ENCODE assay signal across 23 mouse cellular contexts in genomic region chr11:52566026-52566425, GRCm38 (mm10).
A peak's percentile ranks its signal among the peaks of the same experiment; 100 is the strongest.
DNase-seq lines count a peak whose midpoint lies in the region; ATAC-seq and TF ChIP-seq lines count a peak whose summit lies in the region.
"Had no signal": no experiment of that assay in that cellular context is flagged by ENCODE, and none has a peak within 500 bp of the region (broad histone marks: within the 10 kb centered on the region; RNA-seq: fewer than 3 reads in every experiment).

No protein-coding gene starts in this region.

- no peak for ATAC-seq in heart, embryonic 14.5 days (ENCODE audit: insufficient number of reproducible peaks, insufficient read depth, low FRiP score, low read depth)
- ATAC-seq in midbrain, embryonic 13.5 days, result no peak
- ATAC-seq: forebrain, embryonic 13.5 days; inflammation-experienced regulatory T-cells, adult 6 months; liver, postnatal 0 days had no signal

- H3K27ac ChIP-seq in heart, embryonic 14.5 days (replicated peaks in 1 of 2; ENCODE audit: control insufficient read depth in 1 of 2, insufficient read depth in 1 of 2, low read depth in 2 of 2, low read length in 2 of 2), result peak overlapping the region; percentile 65 to 75
- no peak overlapping the region; the same call in 1 of the 2 replicates for H3K27ac ChIP-seq in left cerebral cortex, adult 2 months
- H3K27ac ChIP-seq in midbrain, embryonic 10.5 days (replicated peaks), result peak overlapping the region; percentile 33; the same call in 1 of the 2 replicates
- no peak overlapping the region for H3K27ac ChIP-seq in midbrain, embryonic 13.5 days
- H3K27ac ChIP-seq: embryonic facial prominence, embryonic 13.5 days; forebrain, embryonic 13.5 days; gastrocnemius, adult 2 months; hindbrain, embryonic 13.5 days; limb, embryonic 12.5 days; macrophage had no signal

- TF ChIP-seq CTCF in left cerebral cortex, adult 2 months (IDR thresholded peaks at IDR 0.05), result no peak

- H3K4me3 ChIP-seq in heart, embryonic 14.5 days (ENCODE audit: control insufficient read depth in 1 of 2, insufficient read depth in 1 of 2, low read depth in 1 of 2, low read length in 2 of 2), result no peak overlapping the region
- H3K4me3 ChIP-seq in left cerebral cortex, adult 2 months, result no peak overlapping the region
- no peak overlapping the region for H3K4me3 ChIP-seq in midbrain, embryonic 10.5 days
- H3K4me3 ChIP-seq in midbrain, embryonic 13.5 days (replicated peaks), result no peak overlapping the region
- H3K4me3 ChIP-seq: embryonic facial prominence, embryonic 13.5 days; erythroblast, embryonic 14.5 days; forebrain, embryonic 13.5 days; gastrocnemius, adult 2 months; hindbrain, embryonic 13.5 days; limb, embryonic 12.5 days had no signal

- whole genome bisulfite sequencing in heart, embryonic 14.5 days, result 59% methylated on average over 9 of the region's 9 CpGs
- WGBS in midbrain, embryonic 10.5 days, result 88% methylated on average over 9 of the region's 9 CpGs
- WGBS in midbrain, embryonic 13.5 days, result 82% methylated on average over 9 of the region's 9 CpGs

- no peak overlapping the region for H3K9ac ChIP-seq in heart, embryonic 14.5 days (ENCODE audit: low read length)
- H3K9ac ChIP-seq in midbrain, embryonic 13.5 days (replicated peaks), result no peak overlapping the region
- H3K9ac ChIP-seq: embryonic facial prominence, embryonic 13.5 days; forebrain, embryonic 13.5 days; hindbrain, embryonic 13.5 days; limb, embryonic 12.5 days; liver, postnatal 0 days had no signal

- no peaks in the 10 kb centered on the region for H3K36me3 ChIP-seq in heart, embryonic 14.5 days (ENCODE audit: control insufficient read depth, insufficient read depth, low read length)
- H3K36me3 ChIP-seq in midbrain, embryonic 10.5 days, result no peaks in the 10 kb centered on the region
- H3K36me3 ChIP-seq in midbrain, embryonic 13.5 days, result no peaks in the 10 kb centered on the region
- H3K36me3 ChIP-seq: embryonic facial prominence, embryonic 13.5 days; hindbrain, embryonic 13.5 days; limb, embryonic 12.5 days had no signal

- DNase-seq in heart, postnatal 10 days, result no peak
- peak; percentile 22 to 31 for DNase-seq in left cerebral cortex, adult 2 months (ENCODE audit: extremely low spot score in 1 of 2, low spot score in 2 of 2)
- DNase-seq in left cerebral cortex, postnatal 14 days (ENCODE audit: low spot score in 2 of 2), result no peak
- no peak for DNase-seq in midbrain, embryonic 10.5 days (ENCODE audit: low spot score)
- peak; percentile 23 for DNase-seq in telencephalon, adult 2 months (ENCODE audit: low read depth, low spot score)
- no peak for DNase-seq in ovary, postnatal 14 days (ENCODE audit: low spot score)
- DNase-seq: cerebellum, adult 11-12 months; cerebellum, postnatal 14 days; gastrocnemius, adult 2 months; kidney, adult 18-20 months; liver, postnatal 0 days; right cerebral cortex, postnatal 14 days; thymus, postnatal 25 days had no signal

- H3K4me1 ChIP-seq in heart, embryonic 14.5 days (ENCODE audit: control insufficient read depth in 2 of 2, insufficient read depth in 2 of 2, low read length in 2 of 2), result peaks cover 23 to 34% of the 10 kb centered on the region in 2 experiments
- H3K4me1 ChIP-seq in midbrain, embryonic 10.5 days, result peaks cover 39% of the 10 kb centered on the region
- H3K4me1 ChIP-seq in midbrain, embryonic 13.5 days (replicated peaks), result peaks cover 29% of the 10 kb centered on the region

- no peak overlapping the region for H3K4me2 ChIP-seq in heart, embryonic 14.5 days (ENCODE audit: low read length)
- no peak overlapping the region for H3K4me2 ChIP-seq in midbrain, embryonic 13.5 days (replicated peaks)
- H3K4me2 ChIP-seq: embryonic facial prominence, embryonic 13.5 days; forebrain, embryonic 13.5 days; hindbrain, embryonic 13.5 days; limb, embryonic 12.5 days; liver, embryonic 11.5 days had no signal

- intact Hi-C loops in heart, postnatal 10 days (cut with DNase I), result no loop called here
- intact Hi-C loops in left cerebral cortex, adult 2 months (cut with DNase I), result no loop called here
- intact Hi-C loops in left cerebral cortex, postnatal 14 days (cut with DNase I), result no loop called here

- H3K27me3 ChIP-seq in heart, embryonic 14.5 days (ENCODE audit: control insufficient read depth, insufficient read depth, low read length), result no peaks in the 10 kb centered on the region
- peaks cover 5% of the 10 kb centered on the region; the same call in 1 of the 2 replicates for H3K27me3 ChIP-seq in midbrain, embryonic 10.5 days (ENCODE audit: low read depth, poor library complexity, severe bottlenecking)
- no peaks in the 10 kb centered on the region for H3K27me3 ChIP-seq in midbrain, embryonic 13.5 days
- H3K27me3 ChIP-seq: embryonic facial prominence, embryonic 13.5 days; forebrain, embryonic 13.5 days; hindbrain, embryonic 13.5 days; limb, embryonic 12.5 days had no signal

- H3K9me3 ChIP-seq in heart, embryonic 14.5 days (ENCODE audit: control insufficient read depth, low read length), result no peaks in the 10 kb centered on the region
- no peaks in the 10 kb centered on the region for H3K9me3 ChIP-seq in midbrain, embryonic 10.5 days (replicated peaks)
- H3K9me3 ChIP-seq in midbrain, embryonic 13.5 days, result no peaks in the 10 kb centered on the region
- H3K9me3 ChIP-seq: embryonic facial prominence, embryonic 13.5 days; forebrain, embryonic 13.5 days; hindbrain, embryonic 13.5 days; limb, embryonic 12.5 days had no signal

Comparison
In these comparisons a context has a peak if more than half of its experiments do, and no peak if none do; other contexts are left out.
1. H3K27ac ChIP-seq: peak in heart, embryonic 14.5 days (2 of 2) and midbrain, embryonic 10.5 days (single experiment); none in left cerebral cortex, adult 2 months (single experiment) and midbrain, embryonic 13.5 days (single experiment).
2. DNase-seq: peak in left cerebral cortex, adult 2 months (2 of 2) and telencephalon, adult 2 months (single experiment); none in heart, postnatal 10 days (0 of 2), left cerebral cortex, postnatal 14 days (0 of 2), midbrain, embryonic 10.5 days (single experiment) and ovary, postnatal 14 days (single experiment).